Mouse (Mus musculus): ENCODE measurements around the gene Epn3.

DNA sequence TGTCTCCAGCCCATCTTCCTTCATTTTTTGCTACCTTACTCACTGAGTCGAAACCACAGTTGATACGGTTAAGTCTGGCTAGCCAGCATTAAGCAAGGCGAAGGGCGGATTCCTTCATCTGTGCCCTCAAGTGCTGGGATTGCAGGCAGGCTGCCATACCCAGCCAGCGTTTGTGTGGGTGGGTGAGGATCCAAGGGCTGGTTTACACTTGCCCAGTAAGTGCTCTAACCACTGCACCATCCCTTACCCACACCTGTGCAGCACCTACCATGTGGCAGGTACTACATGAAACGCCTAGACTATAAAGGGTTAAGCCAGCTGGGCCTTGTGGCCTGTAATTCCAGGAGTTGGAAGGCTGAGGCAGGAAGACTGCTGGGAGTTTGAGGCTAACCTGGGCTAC is 47.5 kb upstream of the Epn3 start:
- no peak for TF ChIP-seq CTCF (IDR thresholded peaks at IDR 0.05; ENCODE audit: extremely low read depth, insufficient read length, insufficient replicate concordance, low read depth, low read length)
- no peak for TF ChIP-seq POLR2A (IDR thresholded peaks at IDR 0.05; ENCODE audit: low read depth, low read length)
